Mouse (Mus musculus) bone marrow macrophage, adult 2 months (primary cell): ENCODE measurements at regions not wholly inside any gene's neighbourhood (a gene's known extent, or its start where the extent isn't known, plus 50 kb on each side); places are given as distances from the start of the nearest gene placed in this dataset.

Experiments
- CTCF ChIP-seq: IDR thresholded peaks from 2 replicates; pipeline ENCODE4 v1.5.1; 2012; ENCODE audit warnings: low read depth, mild to moderate bottlenecking, low read length, moderate library complexity
- POLR2A ChIP-seq: IDR thresholded peaks from 2 replicates; pipeline ENCODE4 v1.6.1; 2012; ENCODE audit warnings: mild to moderate bottlenecking, low read depth, low read length, borderline replicate concordance

GRCm38 (mm10) chr7:37338067-37338501 is 435.4 kb downstream of the Zfp536 start:
- TF ChIP-seq CTCF (no peak), POLR2A (no peak)
